Mouse (Mus musculus) kidney, adult 9 months (tissue): ENCODE measurements around the gene Gm20738.
"Not testable (repeated sequence)": the region's sequence is repeated elsewhere in the genome, so short reads cannot be mapped to it uniquely, and the experiment has no call there.

Source experiments
- DNase-seq: peaks from one replicate; pipeline ENCODE4 v3.0.0; 2022

Gene Gm20738

GRCm38 (mm10) chrY:37957511-37957910 is at the start of gene Gm20738:
TSS of gene Gm20738 (plus strand) at chrY:37957811.
- DNase-seq = not testable (repeated sequence)
